Mouse (Mus musculus) thymus, postnatal 4 days (tissue): ENCODE measurements around the gene Jhy.

Experiments used
- DNase-seq: peaks from one replicate; pipeline ENCODE4 v3.0.0; 2021

Gene Jhy

DNA sequence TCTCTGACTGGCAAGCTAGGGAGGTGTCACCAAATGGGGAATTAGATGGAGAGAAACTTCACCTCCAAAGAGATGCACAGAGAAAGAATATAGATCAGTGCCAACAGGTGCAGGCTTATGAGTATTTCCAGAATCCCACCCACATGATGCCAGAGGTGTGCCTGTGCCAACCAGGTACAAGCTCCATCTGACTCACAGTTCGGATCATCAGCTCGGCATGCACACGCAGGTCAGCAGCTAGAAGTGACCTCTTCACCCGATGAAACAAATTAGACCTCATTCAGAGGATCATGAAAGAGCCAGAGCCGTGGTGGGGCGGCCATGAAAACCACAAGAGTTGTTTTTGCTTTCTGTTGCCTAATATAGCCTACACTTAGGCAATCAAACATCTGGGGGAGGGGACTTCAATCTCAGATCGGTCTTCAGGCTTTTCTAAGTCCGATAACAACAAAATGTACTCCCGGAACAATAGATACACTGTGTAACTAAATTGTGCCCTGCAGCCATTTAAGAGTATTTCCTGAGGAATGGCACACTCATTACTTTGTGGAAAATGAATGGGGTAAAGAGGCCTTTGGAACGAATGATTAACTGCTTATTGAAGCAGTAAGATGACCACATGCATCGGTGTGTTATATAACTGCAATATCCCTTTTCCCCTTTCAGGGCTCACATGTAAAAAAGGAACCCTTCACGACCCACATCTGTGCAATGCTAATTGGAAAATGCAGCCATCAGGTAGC is 45.9 kb downstream of the Jhy start:
- DNase-seq, result no peak

DNA sequence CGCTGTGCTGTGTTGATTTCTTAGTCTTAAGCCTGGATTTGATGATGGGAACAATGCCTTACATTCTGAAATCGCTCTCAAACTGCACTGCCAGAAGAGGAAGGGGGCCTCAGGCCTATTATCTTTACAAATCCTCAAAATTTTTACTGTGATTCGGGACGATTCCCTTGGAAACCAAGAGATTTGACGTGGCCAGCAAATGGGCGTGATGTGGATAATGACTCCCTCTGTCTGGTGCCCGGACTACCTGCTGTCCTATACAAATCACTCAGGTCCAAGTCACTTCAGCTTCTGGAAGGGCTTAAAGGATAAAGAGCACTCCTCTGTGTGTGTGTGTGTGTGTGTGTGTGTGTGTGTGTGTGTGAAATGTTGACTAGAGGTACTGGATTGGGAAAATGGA is 55.0 kb downstream of the Jhy start:
- no peak for DNase-seq

DNA sequence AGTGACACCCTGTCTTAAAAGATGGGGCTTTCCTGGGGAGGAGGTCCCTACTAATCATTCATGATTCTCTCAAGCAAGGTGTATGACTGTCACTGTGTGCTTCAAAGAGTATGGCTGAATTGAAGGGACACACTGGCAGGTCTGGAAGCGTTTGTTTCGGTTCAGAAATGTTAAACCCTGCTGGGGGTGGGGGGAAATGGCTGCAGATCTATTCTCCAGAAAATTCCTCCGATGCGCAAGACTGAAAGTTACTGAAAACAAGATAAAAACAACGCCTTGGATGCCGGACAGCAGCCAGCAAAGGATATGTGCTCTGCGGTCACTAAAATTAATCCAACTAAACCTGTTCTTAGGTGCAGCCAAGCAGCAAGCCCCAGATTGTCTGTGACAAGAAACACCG is 55.5 kb downstream of the Jhy start:
- DNase-seq, result no peak

DNA sequence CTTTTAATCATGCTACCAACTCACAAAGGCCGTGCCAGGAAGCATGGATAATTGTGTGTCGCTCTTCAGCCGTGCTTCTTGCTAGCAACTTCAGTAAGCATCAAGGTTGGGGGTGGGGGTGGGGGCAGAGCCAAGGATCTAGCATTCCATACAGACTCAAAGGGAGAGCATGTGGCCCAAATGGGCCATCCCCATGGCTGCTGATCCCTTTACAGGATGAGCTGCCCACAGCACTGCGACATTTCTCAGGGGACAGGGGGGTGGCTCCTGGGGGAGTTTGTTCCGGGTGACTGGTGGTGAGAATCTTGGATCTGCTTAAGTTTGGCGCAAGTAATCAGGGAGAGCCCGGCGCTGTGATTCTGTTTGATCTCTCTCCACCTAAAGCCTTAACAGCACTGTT is 56.5 kb downstream of the Jhy start:
- DNase-seq, result no peak

DNA sequence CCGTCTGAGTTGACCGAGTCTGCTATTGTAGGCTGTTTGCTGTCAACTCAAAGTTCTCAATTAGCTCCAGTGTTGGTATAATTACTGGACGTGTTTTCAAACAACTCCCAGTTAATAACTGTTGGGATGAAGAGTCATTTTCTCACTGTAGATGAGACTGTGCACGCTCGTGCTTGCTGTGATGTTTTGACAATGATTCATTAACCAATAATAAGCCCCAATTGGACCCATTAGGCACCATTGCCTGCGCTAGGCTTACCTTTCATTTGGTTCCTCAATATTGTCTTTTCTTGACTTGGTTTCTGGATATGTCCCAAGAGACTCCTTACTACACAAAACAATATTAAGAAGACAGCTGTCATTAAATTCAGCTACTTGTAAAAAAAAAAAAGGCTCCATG is 71.5 kb downstream of the Jhy start:
- no peak for DNase-seq

DNA sequence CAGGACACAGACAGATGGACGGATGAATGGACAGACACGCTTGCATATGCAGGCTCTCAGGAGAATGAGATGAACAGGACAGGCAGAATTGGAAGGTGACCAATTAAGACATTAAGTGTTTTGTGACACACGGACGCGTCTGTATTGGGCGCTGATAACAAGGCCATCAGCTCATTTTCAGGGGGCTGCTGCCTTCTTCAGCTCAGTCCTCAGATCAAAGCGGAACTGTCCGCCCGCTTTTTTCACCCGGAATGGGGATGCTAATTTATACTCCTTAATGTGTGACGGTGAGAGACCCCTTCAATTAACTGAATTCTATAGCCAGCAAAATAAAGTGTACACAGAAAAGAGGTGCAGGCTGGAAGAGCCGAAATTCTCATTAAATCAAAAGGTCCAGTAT is 74.5 kb downstream of the Jhy start:
- no peak for DNase-seq

DNA sequence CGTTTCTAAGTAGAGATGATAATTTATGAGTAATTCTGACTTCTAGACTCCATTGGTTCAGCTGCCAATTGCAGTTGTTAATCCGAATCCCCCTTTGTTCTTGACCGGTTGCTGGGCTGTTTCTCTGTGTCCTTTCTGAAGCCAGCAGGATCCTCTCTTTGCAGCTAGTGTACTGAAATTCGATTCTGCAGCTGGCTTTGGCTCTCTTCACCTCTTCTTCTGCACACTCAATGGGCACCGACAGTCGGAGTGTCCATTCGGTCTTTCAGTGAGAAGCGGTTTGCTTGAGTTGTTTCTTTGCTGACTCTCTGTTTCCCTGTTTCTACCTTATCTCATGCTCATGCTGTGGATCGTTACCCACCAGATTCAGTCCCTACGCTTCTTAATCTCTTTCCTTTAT is 78.2 kb downstream of the Jhy start:
- DNase-seq, result no peak

DNA sequence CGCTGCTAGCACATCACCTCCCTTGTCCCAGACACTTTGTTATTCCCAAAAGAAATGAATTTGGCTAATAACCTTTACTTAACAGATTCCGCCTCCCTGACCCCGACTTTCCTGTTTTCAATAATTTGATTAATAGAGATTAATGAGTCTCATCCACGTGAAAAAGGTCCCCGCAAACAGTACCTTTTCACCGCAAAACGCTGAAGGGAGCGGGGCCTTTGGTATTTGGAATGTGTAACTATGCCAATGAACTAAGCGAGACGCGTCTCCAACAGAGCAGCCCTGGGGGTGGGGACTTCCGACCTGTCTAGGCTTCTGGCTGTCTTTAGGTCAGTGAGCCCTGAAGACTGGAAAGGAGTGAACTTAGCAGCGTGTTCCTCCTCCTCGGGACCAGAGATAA is 84.9 kb downstream of the Jhy start:
- DNase-seq, result no peak

DNA sequence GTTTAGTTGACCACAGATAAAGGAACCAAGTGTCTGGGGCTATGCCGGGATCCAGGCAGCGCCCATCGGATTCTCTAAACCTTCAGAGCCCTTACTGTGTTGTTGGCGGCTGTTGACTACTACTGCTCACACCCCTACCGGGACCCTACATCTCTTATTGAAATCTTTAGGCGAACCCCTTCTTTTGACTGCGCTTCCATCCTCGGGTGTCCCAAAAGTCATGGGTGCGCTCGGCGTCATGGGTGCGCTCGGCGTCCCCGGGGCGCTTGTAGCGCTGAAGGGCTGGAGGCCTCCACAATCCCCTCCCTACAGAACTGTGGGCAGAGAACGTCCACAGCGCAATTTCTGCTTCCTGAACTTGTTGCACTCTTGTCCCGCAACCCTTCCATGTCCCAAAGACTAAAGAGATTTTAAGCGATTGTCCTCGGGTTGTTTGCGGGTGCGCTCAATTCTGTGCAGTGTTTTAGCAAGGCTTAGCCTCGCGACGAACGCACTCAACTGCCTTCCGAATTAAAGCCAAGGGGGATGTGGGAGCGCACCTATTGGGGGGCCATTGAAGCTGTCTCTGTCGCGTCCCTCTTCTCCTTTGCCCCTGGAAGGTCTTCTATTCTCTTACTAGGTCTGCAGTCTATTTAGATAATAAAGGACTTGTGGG is 85.5 kb downstream of the Jhy start:
- DNase-seq, result no peak

DNA sequence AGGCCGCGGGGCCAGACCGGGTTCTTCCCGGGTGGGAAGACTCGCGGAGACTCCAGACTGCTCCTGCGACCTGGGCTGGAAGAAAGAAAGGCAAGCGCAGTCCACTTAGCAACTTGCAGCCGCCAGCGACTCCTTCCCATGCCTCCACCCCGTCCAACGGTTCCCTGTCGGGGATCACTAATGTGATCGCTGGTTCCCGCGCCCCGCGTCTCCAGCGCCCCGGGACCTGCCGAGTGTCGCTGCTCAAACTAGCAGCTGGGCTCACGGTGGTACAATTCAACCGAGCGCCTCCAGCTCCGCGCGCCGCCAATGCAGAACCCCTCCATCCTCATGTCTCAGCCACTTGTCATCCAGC is 86.1 kb downstream of the Jhy start:
- no peak for DNase-seq

DNA sequence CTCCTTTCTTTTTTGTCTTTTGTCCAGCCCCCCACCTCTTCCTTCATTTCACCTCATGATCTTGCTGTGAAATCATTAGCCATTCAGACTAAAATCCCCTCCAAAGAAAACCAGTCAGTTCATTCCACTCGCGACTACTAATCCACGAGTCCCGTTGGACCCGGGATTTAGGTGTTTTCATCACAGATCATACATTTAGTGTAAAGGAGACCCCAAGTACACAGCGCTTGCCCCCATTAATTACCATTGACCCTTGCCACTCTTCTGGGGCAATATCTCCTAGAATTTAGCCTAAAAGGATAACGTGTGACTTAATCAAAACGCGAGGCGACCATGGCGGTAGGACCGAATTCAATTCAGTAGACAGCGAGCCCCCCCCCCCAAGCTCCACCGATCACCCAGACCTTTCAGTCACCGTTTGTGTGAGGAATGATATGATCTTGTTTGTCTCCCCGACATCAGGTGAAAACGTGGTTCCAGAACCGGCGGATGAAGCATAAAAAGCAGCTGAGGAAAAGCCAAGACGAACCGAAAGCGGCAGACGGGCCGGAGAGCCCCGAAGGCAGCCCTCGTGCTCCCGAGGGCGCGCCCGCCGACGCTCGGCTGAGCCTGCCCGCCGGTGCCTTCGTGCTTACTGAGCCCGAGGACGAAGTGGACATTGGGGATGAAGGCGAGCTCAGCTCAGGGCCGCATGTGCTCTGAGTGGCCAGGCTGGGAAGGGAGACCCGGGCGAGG is 86.6 kb downstream of the Jhy start:
- no peak for DNase-seq

DNA sequence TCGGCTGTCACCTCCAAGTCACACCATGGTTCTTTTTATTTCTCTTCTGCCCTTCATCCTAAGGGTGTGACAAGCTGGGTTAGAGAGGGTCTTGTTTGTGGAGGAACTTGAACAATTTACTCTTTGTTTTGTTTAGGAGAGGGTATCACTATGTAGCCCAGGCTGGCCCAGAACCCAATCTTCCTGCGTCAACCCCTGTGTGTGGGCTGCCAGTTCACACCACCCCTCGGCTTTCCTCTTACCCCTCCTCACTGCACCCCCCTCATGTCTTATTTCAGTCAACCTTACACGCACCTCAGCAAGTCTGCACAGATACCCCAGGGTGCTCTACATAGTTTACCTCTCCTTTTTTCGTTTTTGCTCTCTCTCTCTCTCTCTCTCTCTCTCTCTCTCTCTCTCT is 87.2 kb downstream of the Jhy start:
- DNase-seq, result no peak

DNA sequence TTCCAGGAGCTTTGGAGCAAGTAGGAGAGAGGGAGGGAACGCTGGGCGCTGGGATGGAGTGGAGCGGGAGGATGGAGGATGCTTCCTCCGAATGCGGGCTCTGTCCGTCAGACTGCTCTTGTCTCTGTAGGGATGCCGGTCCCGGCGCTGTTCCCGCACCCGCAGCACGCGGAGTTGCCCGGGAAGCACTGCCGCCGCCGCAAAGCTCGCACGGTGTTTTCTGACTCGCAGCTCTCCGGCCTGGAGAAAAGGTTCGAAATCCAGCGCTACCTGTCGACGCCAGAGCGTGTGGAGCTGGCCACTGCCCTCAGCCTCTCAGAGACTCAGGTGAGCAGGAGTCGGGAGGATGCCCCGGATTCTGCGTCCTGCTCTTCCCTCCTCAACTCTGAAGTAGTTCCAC is 87.8 kb downstream of the Jhy start:
- DNase-seq, result no peak

DNA sequence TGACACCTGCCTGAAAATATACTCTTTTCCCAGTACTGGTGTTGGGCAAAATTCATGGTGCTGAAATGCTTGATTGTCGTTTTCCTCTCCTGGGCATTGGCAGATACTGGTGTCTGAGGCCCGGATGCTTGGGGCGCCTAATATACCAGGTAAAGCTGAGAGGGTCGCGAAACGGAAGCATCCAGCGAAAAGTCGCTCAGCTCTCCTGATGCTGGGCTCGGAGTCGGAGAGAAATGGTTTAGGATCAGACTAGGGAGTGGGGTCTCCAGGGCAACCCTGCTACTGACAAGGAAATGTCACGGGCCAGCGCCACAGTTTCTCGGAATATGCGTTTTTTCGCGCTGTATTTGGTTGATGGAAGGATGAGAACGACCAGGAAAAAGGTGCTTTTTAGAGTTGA is 88.5 kb downstream of the Jhy start:
- DNase-seq, result no peak

DNA sequence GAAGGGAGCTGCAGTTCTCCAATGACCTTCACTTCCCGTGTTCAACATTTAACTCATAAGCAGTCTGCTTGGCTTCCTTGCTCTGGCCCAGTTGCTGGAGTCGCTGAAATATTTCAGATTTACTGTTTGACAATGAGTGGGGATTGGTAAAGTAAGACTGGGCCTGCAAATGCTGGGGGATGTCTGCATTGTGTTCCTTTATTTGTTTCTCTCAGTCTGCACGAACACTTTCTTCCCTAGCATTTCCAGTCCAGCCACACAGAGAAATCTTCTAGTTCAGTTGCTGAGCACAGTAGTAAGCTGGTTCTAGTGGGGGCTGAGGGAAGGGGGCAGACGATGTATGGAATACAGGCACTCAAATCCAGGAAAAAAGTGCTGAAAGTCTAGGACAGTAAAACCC is 89.0 kb downstream of the Jhy start:
- DNase-seq, result no peak

DNA sequence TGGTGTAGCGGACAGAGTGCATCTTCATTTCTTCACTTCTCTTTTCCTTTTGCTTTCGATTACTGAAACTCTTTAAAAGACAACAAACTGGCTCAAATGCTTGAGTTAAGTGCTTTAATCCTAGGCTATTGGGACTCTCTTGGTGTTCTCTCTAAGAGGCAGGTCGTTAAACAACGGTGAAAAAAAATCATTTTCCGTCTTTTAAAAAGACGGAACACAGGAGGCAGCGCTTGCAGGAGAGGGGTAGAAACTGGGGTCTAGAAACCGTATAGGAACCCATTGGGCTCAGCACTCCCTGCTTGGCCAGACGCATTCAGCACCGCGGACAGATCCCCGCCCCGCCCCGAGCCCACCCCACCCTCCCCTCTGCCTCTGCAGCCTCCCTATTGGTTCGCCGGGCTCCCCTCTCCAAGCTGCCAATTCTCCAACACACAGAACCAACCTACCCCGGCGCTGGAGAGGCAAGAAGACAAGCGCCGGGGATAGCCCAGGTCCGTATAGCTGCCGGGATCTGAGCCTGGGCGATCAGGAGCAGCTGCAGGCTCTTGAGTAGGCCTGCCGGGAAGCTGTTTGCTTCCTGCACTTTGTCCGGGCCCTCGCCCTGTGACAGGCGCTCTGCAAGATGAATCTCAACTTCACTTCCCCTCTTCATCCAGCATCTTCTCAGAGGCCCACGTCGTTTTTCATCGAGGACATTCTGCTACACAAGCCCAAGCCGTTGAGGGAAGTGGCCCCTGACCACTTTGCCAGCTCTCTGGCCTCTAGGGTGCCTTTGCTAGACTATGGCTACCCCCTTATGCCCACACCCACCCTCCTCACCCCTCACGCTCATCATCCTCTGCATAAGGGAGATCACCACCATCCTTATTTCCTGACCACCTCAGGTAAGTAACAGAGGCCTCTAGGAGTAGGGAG is 90.1 kb downstream of the Jhy start, which contains the start of gene Bsx:
Gene Bsx, plus strand, starts transcription at position 572 of the 915 bp plus-strand sequence.
- DNase-seq, result peak; percentile 76

DNA sequence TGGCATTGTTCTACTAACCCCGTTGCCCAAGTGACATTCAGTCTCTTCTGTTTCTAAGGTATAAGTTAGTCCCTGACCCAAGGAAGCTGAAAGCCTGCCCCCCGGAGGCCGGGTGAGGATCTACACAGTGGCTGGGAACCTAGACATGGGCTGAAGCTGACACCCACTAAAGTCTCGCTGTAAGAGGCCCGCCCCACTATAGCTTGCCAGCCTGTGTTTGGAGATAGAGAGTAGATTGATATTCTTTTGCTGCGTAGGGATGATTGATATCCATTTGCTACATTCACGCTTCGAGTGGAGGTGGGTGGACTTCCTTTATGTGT is 91.8 kb downstream of the Jhy start:
- peak; percentile 36 for DNase-seq

DNA sequence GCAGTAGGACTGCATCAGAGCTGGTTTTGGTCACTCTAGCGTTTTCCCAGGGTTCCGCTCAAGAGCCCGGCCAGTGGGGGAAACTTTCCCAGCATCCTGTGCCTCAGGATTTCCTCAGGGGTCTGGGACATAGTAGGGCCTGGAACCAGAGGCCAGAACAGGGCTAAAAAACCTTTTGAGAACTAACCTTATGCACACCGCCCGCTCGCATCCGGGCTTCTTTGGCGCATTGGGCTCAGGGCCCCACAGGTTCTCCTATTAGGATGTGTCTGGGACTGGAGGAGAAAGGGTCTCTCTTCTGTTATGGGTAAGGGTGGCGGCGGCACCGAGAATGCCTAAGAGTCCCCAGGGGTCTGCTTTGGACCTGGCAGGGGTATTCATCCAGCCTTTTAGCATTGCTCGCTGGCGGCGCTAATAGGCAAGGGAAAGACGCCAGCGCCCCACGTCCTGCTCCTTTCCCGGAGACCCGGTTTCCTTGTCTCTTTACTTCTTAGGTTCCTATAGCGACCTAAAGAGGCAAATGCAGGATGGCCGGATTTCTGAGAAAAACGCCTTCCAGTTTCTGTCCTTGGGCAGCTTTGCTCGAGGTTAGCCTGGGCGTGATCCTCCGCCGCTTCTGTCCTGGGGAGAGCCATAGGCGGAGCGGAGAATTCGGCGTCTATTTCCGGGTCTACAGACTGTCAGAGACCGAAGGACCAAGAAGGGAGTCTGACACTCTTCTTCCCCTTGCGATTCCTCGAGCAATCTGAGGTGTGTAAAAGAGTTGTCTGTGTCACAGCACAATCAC is 92.4 kb downstream of the Jhy start:
- DNase-seq, result no peak

DNA sequence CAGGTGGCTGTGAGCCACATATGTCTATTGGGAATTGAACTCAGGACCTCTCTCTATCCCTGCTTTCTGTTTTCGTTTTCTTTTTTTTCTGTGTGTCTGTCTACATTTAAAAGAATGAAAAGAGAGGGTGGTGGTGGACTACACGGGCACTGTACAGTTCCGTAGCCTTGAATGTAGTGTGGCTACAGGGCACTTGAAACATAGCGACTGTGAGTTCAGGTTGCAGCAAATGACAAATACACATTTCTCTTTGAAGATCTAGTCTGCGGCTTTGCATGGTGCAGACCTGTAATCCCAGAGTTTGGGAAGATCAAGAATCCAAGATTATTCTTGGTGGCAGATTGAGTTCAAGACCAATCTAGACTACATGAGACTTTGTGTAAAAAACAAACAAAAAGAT is 93.6 kb downstream of the Jhy start:
- no peak for DNase-seq

DNA sequence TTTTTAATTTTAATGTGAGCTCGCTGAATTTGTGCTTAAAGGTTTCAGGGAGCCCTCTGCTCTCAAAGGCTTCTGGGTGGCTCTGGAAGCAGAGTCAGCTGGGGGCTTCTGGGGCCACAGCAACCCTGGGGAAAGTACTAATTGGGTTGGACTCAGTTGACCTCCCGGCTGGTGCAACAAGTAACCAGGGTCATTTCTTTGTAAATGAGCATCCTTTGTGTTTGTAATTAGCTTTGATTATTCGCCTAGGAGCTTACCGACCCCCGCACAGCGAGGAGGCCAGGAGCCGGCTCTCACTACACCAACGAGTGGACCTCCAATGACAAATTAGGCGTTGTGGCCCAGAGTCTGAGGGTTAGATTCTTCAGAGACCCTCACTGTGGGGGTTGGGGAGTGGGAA is 104.7 kb downstream of the Jhy start:
- no peak for DNase-seq

DNA sequence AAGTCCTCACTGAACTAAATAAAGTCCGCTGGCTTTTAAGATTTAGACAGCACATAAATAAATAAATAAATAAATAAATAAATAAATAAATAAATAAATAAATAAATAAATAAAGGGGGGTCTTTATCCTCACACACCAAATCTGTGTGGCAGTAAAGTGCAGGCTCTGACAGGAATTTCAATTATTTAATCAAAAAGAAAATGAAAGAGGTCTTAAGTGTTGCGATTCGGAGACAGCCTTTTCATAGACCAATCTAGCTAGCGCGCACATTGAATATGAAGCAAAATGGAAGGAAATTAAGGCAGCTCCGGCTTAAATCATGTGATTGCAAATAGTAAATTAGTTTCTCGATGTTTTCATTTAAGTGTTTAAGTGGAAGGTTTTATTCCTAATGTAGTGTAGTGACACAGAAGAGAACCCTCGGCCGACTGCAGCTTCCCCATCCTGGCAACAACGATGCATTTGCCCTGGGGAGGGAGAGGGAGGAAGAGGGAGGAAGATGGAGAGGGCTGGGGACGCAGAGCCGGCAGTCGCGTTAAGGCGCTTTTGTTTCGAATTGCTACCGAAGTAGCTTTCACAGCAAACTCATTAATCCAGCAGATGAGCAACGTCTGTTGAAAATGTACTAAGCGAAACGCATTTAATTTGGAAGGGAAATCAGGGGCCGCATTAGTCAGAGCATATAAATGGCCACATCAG is 105.3 kb downstream of the Jhy start:
- DNase-seq, result no peak

DNA sequence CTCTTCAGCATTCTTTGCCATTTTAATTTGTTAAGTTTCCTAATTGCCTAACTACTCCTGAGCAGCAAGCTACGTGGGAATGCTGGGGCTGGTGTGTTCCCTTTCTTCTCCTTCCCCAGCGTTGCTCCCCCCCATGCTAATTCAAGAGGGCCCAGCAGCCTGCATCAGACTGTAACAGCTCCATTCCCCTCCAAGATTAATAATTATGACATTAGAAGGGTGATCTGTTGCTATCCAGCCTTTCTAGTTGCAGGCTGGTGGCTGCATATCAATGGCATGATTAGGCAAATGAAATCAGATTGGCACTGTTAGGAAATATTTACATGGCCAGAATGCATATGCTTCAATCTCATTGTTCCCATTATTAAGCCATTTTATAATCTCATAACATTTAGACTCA is 112.4 kb downstream of the Jhy start:
- DNase-seq, result no peak
